Mouse (Mus musculus): Measurements from ENCODE around the gene Ankrd6.

GRCm38 (mm10) chr4:32800577-32801170 is 150.0 kb downstream of the Ankrd6 start:
- no peak for TF ChIP-seq USF1 (IDR thresholded peaks at IDR 0.05; ENCODE audit: low read depth)
- no peak for TF ChIP-seq FOSL1 (IDR thresholded peaks at IDR 0.05; ENCODE audit: insufficient read depth, low read length, poor library complexity, severe bottlenecking)
- TF ChIP-seq CTCF (IDR thresholded peaks at IDR 0.05; ENCODE audit: control insufficient read depth, insufficient read depth, insufficient read length): no peak
- TF ChIP-seq CEBPB (IDR thresholded peaks at IDR 0.05; ENCODE audit: low read depth): no peak
- TF ChIP-seq MYOD1 (IDR thresholded peaks at IDR 0.05; ENCODE audit: control insufficient read depth, insufficient read length, low read depth): no peak
- TF ChIP-seq MAX (IDR thresholded peaks at IDR 0.05): no peak
- no peak for TF ChIP-seq MYOG (IDR thresholded peaks at IDR 0.05; ENCODE audit: control insufficient read depth, extremely low read depth, insufficient read length)
